Mouse (Mus musculus) bone marrow, adult 2 months (tissue): ENCODE measurements at regions not wholly inside any gene's neighbourhood (a gene's known extent, or its start where the extent isn't known, plus 50 kb on each side); places are given as distances from the start of the nearest gene placed in this dataset.

Experiments used
- H3K27ac ChIP-seq: fragments of 200-500 bp; 2 replicates; pipeline ENCODE4 v1.5.1; 2012; ENCODE audit warnings: low read depth, mild to moderate bottlenecking, control low read depth, inconsistent platforms, low read length; ENCODE audit not compliant: control insufficient read depth, poor library complexity, insufficient read depth
- H3K4me1 ChIP-seq: fragments of 200-500 bp; 2 replicates; pipeline ENCODE4 v1.6.1; 2011; ENCODE audit warnings: low read length; ENCODE audit not compliant: control insufficient read depth, insufficient read depth
- H3K4me3 ChIP-seq: fragments of 200-500 bp; replicated peaks from 2 replicates; pipeline ENCODE3; 2011; ENCODE audit warnings: mild to moderate bottlenecking, low read depth, low read length, control low read depth; ENCODE audit not compliant: control insufficient read depth
- CTCF ChIP-seq: fragments of 200-500 bp; IDR thresholded peaks from 2 replicates; pipeline ENCODE4 v1.5.1; 2011; ENCODE audit warnings: low read length, control low read depth; ENCODE audit not compliant: control insufficient read depth, insufficient read depth
- POLR2A ChIP-seq: fragments of 200-500 bp; IDR thresholded peaks from 2 replicates; pipeline ENCODE4 v1.6.1; 2011; ENCODE audit warnings: low read depth, mild to moderate bottlenecking, control low read depth, low read length, borderline replicate concordance; ENCODE audit not compliant: control insufficient read depth
- WGBS: fragments of 180-500 bp; shearing (Covaris S2); methylation state at CpG from one replicate; pipeline ENCODE4 v1.1.7; 2018; 5-methylcytosine and 5-hydroxymethylcytosine counted together

DNA sequence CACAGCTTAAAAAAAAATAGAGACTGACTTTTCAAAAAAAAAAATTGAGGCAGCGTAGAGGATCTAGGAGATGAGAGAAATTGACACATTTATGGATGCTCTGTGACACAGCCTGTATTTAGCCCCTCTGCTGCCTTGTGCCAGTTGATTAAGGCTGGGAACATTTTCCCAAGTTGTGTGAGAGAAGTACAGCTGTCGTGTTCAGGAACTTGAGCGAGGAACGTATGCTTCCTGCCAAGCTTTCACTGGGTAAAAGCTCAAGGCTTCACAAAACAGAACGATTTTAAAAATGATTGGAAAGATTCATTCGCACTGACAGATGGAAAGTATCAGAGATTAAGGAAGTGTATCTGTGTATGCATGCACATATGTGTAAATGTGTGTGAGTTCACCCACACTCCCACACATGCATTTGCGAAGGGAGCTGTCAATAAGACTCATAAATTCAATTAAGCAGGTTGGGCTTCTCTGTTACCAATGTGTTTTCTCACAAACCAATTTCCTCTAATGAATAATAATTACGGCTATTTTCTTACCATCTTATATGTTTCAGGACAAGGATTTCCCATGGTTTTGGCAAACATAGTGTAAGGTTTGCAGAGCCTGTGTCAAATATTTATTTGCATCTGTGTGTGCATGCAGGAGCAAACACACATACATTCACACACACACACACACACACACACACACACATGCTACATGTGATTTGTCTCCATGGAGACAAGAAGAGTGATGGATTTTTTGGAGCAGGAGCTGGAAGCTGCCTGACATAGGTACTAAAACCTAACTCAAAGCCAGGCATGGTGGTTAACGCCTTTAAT lies 662.9 kb upstream of the Kirrel3 start:
- H3K4me1 ChIP-seq, result no peaks in the 10 kb centered on the region
- 71% methylated on average over 9 of the region's 9 CpGs for WGBS
- TF ChIP-seq POLR2A (no peak), CTCF (no peak)
- H3K27ac ChIP-seq, result no peak overlapping the region
- no peak overlapping the region for H3K4me3 ChIP-seq

DNA sequence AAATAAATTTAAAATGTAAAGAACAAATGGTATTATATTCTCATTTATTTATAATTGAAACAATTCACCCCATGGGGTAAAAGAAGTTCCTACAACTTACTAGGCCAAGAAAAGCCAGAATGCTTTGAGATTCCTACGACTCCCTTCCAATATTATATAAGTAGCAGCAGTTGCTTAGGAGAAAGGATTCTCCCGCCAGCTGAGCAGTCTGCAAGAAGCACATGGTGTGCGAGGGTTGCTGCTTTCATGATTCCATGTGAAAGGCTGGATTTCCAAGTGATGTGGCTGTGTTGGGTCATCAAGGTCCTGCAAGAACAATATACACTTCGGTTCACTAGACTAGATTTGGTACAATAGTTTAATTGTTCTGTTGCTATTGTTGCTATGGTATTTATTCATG lies 659.6 kb upstream of the Kirrel3 start:
- 73% methylated on average over 4 of the region's 4 CpGs for WGBS
- TF ChIP-seq POLR2A (no peak), CTCF (no peak)
- Histone ChIP-seq H3K4me1 (no peaks in the 10 kb centered on the region), H3K27ac (no peak overlapping the region), H3K4me3 (no peak overlapping the region)

DNA sequence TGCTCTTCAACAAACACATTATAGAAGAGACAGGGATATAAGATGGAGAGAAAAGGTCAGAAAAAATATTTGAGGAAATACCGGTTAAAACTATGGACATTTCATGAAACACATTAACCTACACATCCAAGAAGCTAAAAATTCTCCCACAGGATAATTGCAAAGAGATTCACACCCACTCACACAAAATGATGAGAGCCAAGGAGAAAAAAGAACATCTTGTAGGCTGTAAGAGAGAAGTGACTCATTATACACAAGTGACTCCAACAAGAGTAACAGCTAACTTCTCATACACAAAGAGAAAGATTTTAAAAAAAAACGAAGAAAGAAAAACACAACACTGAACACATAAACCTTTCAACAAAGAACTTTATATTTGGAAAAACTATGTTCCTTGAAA lies 658.3 kb upstream of the Kirrel3 start:
- Histone ChIP-seq H3K27ac (no peak overlapping the region), H3K4me3 (no peak overlapping the region), H3K4me1 (no peaks in the 10 kb centered on the region)
- TF ChIP-seq POLR2A (no peak), CTCF (no peak)
- 68% methylated on average over 2 of the region's 2 CpGs for WGBS

DNA sequence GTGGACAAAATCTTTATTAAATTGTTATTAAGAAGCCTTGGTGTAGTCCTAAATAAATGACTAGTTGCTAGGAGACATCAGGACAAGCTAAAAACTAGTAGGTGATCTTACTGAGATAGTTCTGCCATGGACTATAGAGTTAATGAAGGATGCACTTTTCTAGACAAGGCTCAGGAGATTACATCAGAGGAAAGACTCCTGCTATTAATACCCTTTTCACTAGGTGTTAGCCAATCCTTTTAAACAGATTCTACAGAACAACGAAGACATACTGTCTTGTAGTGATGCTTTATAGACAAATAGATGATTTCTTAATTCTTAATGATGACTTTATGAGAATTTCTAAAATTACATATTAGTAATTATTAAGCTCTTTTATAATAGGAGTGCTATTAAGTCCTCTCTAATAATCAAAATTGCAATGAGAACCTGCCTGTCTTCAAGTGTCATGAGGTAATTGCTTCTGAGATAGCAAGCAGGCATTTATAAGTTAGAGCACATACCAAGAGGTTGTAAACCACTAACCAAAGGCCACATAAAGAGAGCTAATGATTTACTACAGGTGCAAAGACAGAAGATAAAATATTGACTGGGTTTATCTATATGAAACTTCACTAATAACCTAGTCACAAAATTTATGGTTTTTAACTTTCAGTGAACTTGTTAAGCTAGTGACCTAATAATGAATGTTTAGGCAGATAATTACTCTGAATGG lies 647.9 kb upstream of the Kirrel3 start:
- no peak for TF ChIP-seq CTCF
- TF ChIP-seq POLR2A, result no peak

DNA sequence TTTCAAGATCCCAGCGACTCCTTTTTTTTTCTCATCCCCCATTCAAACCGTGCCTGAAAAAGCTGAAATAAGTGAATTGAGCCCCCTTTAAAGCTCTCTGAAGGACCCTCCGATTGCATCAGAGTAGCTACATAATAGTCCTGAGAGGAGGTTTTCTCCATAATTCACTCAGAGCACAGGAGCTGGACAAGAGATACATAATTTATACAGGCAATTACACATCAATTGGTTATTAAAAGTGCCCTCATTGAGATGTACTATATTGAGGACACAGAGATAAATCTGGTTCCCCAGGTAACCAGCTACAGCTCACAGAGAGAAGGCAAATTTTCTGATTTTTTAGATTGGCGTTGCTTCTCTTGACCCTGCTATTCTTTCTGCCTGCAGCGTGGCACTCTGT lies 636.1 kb upstream of the Kirrel3 start:
- Histone ChIP-seq H3K27ac (no peak overlapping the region), H3K4me3 (no peak overlapping the region), H3K4me1 (no peaks in the 10 kb centered on the region)
- TF ChIP-seq CTCF (no peak), POLR2A (no peak)
- 76% methylated on average over 5 of the region's 5 CpGs for WGBS

More for the DNA sequence above, 647.9 kb upstream of the Kirrel3 start:
- H3K4me3 ChIP-seq, result no peak overlapping the region
- WGBS, result 55% methylated on average over 1 of the region's 1 CpGs
- no peaks in the 10 kb centered on the region for H3K4me1 ChIP-seq
- no peak overlapping the region for H3K27ac ChIP-seq

DNA sequence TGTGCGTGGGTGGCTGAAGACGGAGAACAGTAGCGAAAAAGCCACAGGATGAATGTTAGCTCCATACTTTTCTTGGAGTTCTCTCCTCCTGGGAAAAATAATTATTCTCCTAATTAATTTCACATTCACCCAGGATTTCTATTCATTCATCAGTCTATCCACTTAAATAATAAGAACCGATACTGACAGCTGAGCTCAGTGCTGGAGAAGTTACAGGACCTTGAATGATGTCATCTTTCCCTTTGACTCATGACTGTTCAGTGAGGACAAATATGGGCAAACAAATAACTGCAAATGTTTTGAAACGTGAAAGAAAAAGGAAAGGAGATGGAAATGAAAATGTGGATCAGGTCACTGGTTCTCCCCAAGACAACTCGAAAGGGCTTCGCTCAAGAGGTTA lies 635.7 kb upstream of the Kirrel3 start:
- 74% methylated on average over 7 of the region's 7 CpGs for WGBS
- no peaks in the 10 kb centered on the region for H3K4me1 ChIP-seq
- no peak for TF ChIP-seq POLR2A
- no peak for TF ChIP-seq CTCF
- H3K27ac ChIP-seq, result no peak overlapping the region
- no peak overlapping the region for H3K4me3 ChIP-seq

DNA sequence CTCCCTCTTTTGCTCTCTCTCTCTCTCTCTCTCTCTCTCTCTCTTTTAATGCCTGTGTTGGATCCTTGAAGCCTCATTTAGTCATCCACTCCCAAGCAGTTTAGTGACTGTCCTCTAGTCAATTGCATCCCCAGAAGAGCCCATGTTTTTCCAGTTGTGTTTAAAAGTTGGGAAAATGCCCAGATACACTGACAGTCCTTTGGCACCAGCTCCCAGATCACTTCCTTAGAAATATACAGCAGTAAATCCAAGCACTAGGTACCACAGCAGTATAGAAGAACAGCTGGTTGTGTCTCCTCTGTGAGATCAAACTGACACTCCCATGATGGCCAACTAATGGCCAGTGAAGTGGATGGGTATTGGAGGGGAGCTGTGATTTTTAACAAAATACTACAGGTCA lies 634.7 kb upstream of the Kirrel3 start:
- no peak for TF ChIP-seq POLR2A
- TF ChIP-seq CTCF, result no peak
- Histone ChIP-seq H3K4me3 (no peak overlapping the region), H3K27ac (no peak overlapping the region), H3K4me1 (no peaks in the 10 kb centered on the region)

DNA sequence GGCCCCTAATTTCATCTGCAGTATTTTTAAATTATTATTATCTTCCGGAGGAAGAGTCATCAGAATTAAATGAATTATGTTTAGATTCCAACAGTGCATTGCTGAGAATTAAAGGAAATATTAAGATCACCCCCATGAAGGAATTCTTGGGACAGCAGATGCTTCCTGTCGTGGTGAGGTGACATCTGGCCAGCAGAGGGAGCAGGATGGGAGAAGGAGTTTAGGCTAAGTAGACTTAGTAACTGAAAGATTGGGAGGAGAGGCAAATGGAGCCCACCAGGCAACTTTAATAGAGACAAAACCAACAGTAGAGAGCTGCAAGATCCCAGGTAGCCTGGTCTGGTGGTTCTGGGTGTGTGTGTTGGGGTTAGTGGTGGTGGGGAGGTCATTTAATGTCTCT lies 629.5 kb upstream of the Kirrel3 start:
- Histone ChIP-seq H3K4me3 (no peak overlapping the region), H3K4me1 (no peaks in the 10 kb centered on the region), H3K27ac (no peak overlapping the region)
- 36% methylated on average over 2 of the region's 2 CpGs for WGBS
- no peak for TF ChIP-seq CTCF
- no peak for TF ChIP-seq POLR2A
